Mouse (Mus musculus): ENCODE data around the gene Shisa5.

The Shisa5 gene

DNA sequence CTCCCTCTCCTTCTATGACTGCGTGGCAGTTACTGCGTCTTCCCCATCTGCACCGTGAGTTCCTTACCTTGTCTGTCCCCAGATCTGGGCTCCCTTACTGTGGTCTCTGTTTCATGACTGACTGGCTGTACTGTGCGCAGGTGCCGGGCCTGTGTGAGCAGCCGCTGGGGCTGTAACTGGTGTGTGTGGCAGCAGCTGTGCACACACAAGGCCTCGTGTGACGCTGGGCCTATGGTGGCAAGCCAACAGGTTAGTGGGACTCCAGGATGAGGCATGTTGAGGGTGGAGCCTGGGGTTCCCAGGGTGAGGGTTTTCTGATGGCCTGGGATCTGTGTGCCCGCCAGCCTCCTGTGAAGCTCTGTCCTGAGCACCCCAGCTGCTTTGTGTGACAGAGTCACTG, 65.7 kb downstream of the Shisa5 start:
- ATAC-seq (ENCODE audit: insufficient number of reproducible peaks, low FRiP score, low TSS enrichment): no peak

DNA sequence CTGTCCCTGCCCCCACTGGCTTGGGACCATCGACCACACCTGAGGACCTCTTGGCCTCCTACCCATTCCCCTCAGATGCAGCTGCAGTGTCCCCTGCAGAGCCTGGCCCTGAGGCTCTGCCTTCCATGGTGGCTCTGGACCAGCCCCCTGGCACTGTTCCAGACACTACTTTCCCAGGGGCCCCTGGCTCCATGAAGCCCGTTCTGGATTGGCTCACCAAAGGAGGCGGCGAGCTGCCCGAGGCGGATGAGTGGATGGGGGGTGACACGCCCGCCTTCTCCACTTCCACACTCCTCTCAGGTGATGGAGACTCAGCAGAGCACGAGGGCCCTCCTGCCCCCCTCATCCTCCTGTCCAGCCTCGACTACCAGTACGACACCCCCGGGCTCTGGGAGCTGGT, 66.6 kb downstream of the Shisa5 start:
- ATAC-seq (ENCODE audit: insufficient number of reproducible peaks, low FRiP score, low TSS enrichment): no peak

DNA sequence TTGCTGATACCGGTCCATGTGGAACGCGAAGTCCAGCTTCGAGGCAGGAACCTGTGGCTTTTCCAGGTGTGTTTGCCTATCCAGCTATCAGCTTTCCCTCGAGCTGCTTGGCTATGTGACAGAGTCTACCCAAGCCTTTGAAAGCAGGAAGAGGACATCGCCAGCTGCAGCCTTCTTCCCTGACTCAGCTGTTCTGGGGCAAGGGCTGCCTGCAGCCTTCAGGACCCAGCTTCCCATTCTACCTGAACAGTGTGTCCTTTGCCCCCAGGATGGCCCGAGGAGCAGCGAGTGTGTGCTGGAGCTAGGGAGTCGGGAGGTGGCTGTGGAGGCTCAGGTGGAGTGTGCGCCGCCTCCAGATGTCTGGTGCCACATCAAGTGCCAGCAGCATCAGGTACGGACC, 67.3 kb downstream of the Shisa5 start:
- no peak for ATAC-seq (ENCODE audit: insufficient number of reproducible peaks, low FRiP score, low TSS enrichment)

DNA sequence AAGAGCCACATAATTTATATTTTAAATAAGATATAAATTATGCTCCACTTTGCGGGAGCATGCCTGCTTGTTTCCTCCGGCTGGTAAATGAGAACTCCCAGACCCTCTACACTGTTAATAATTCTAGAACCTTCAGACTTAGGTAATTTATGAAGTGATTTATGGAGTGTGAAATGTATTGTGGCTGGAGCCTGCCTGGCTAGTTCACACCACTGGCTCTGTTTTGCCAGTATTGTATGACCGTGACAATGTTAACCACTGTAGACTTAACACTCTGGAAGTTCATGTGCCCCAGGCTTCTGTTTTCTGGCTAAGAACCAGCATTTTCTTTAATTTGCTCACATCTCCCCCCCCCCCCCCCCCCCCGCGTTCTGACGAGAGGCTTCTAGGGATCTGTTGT, 69.0 kb downstream of the Shisa5 start:
- ATAC-seq (ENCODE audit: insufficient number of reproducible peaks, low FRiP score, low TSS enrichment): no peak

Measured in cerebellum, adult (tissue).